Mouse (Mus musculus) lung, postnatal 0 days (tissue): Measurements from ENCODE around the gene Epn1.

Source experiments
- CTCF ChIP-seq: IDR thresholded peaks from 2 replicates; pipeline ENCODE4 v1.5.1; 2016; ENCODE audit warnings: antibody characterized with exemption, mild to moderate bottlenecking
- EP300 ChIP-seq: IDR thresholded peaks from 2 replicates; pipeline ENCODE4 v1.6.1; 2016; ENCODE audit warnings: antibody characterized with exemption, mild to moderate bottlenecking, control low read depth

- TF ChIP-seq CTCF (peak; percentile 85), EP300 (no peak)
Observed at GRCm38 (mm10) chr7:5060239-5060731, 19.8 kb upstream of the Epn1 start.
